Mouse (Mus musculus) left cerebral cortex, postnatal 25 days (tissue): ENCODE data around the gene Dph3. TPM values are rescaled to one million over a fixed set of nuclear protein-coding genes. Genes with fewer than 3 reads are reported as not detected.
"Not testable (repeated sequence)": the region's sequence is repeated elsewhere in the genome, so short reads cannot be mapped to it uniquely, and the experiment has no call there.

Experiments used
- DNase-seq, 2 experiments: peaks; one replicate each; pipeline ENCODE4 v3.0.0; 2022; ENCODE audit warnings: low spot score in 2 of 2, mixed read lengths in 1 of 2
- intact Hi-C: fragments of 180-260 bp; cut with DNase I; formaldehyde crosslinking; loops from one replicate; pipeline ENCODE4 v1.15.1; 2025
- total RNA-seq, 2 experiments: library from RNA; stranded (reverse); gene quantifications; 2 replicates each; pipeline ENCODE4 v1.2.3; 2021

Dph3 gene
- 10 to 100 TPM; 47.2 to 48.4 TPM for total RNA-seq

GRCm38 (mm10) chr14:32085486-32086201 lies at the start of gene Dph3:
Gene Dph3, minus strand, starts transcription at chr14:32085729.
- intact Hi-C loops, result no loop called here
- DNase-seq, result peak; percentile 100

GRCm38 (mm10) chr14:32134293-32134692 lies 48.8 kb upstream of the Dph3 start:
- intact Hi-C loops, result no loop called here

DNA sequence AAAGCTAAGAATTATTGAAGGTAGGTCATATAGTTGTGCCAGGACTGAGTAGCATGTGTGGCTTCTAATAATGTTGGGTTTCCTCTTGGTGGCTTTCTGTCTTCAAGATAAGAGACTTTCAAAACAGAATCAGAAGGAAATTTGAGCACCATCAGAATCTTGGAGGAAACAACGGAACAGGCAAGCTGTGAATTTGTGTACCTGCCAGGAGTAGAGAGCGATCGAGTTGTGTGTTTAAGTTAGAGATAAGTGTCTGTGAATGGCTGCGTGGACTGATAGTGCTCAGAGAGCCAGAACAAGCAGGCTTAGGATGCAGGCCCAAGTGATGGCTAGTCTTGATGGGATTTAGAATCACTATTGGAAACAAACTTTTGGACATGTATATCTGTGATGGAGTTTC lies 46.3 kb upstream of the Dph3 start:
- no peak for DNase-seq
- intact Hi-C loops, result no loop called here

More at GRCm38 (mm10) chr14:32134293-32134692, 48.8 kb upstream of the Dph3 start:
- no peak for DNase-seq

DNA sequence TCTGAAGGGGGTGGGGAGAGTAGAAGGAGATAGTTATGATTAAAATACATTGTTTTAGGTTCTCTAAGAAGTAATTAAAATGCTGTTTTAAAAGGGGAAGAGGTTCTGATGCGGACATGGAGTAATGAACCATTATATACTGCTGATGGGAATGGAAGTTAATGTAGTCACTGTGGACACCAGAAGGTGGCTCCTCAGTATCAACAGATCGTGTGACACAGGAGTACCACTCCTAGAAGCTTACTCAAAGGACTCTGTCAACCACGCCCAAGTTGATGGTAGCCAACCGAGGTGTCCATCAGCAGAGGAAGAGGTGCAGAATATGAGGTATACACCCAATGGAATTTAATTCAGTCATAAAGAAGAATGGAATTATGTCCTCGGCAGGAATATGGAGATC lies 42.9 kb upstream of the Dph3 start:
- intact Hi-C loops, result loop anchor here (5.0 kb wide), 1 partner anchor 64 kb away; no protein-coding TSS in a partner anchor
- DNase-seq, result no peak

GRCm38 (mm10) chr14:32125256-32125655 lies 39.7 kb upstream of the Dph3 start:
- DNase-seq, result not testable (repeated sequence)
- intact Hi-C loops, result loop anchor here (5.0 kb wide), 1 partner anchor 67 kb away; no protein-coding TSS in a partner anchor

GRCm38 (mm10) chr14:32124261-32124660 lies 38.7 kb upstream of the Dph3 start:
- no peak for DNase-seq
- intact Hi-C loops, result no loop called here

DNA sequence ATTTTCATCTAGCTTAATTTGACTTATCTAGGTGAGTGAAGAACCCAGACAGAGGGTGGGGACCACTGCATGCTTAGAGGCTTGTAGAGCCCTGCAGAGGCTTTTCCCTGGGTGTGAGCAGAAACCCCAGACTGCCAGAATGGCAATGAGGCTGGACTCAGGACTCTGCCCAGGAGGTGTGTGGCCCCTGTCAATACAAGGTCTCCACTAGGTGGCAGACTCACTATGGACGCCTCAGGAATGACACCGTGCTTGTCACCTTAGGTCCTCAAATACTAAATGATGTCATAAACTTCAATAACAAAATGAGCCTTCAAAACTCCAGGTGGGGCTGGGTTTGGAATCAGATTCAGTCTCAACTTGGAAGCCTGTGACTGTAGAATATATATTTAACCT lies 36.4 kb upstream of the Dph3 start:
- DNase-seq, result no peak
- intact Hi-C loops, result no loop called here

DNA sequence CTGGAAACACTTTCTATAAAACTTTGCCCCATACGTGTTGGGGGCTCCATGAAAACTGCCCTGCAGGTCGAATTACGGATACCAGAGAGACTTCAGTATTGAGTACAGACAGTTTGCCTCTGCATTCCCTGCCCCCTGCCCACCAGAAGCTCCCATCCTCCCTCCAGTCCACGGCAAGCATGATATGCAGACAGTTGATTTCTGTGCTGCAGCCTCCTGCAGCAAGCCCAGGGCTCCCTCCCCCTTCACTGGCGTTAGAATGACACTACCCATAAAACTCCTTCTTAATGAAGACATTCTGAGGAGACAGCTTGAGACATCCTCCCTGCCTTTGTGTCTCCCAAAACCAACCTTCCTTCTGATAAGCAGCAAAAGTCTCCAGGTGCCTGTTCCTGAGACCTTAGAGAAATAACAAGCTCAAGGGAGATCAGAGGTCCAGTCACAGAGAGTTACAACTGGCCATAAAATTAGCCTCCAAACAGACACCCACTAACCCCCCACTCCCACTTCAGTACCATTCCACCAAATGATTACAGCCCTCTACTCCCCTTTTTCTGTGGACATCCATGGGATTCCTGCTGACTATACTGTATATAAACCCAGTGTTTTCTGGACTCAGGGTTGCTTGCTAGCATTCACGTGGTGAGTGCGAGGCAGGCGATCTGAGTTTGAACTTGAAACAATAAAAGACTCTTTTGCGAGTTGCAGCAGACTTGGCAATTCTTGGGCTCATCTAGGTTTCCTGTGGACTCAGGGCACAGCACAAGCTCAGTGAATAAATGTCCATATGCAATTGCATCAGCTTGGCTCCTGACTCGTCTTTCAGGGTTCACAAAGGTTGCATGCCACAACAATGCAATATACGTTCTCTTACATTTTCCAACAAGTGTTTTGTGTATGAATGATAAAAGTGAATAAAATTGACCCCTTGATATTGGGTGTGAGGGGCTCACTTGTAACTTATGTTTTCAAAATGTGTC lies 35.7 kb upstream of the Dph3 start:
- intact Hi-C loops, result no loop called here
- no peak for DNase-seq

DNA sequence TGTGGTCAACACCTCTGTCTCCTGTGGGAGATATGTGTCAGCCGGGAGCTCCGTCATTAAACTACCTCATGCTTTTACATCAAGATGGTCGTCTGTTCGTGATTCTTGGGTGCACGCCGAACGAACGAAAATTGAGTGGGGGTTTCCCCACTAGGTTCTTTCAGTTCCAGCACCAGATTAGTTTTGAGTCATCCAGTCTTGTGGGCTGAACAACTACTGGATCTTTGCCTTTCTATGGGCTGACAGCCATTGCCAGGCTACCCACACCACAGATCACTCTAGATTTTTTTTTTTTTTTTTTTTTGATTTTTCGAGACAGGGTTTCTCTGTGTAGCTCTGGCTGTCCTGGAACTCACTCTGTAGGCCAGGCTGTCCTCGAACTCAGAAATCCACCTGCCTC lies 26.6 kb upstream of the Dph3 start:
- intact Hi-C loops, DNase-seq: not testable (repeated sequence)

- intact Hi-C loops, result no loop called here
Observed at GRCm38 (mm10) chr14:32106911-32107310, 21.4 kb upstream of the Dph3 start.

GRCm38 (mm10) chr14:32105663-32106062 lies 20.1 kb upstream of the Dph3 start:
- intact Hi-C loops, result no loop called here
- no peak for DNase-seq

More at GRCm38 (mm10) chr14:32106911-32107310, 21.4 kb upstream of the Dph3 start:
- no peak for DNase-seq

DNA sequence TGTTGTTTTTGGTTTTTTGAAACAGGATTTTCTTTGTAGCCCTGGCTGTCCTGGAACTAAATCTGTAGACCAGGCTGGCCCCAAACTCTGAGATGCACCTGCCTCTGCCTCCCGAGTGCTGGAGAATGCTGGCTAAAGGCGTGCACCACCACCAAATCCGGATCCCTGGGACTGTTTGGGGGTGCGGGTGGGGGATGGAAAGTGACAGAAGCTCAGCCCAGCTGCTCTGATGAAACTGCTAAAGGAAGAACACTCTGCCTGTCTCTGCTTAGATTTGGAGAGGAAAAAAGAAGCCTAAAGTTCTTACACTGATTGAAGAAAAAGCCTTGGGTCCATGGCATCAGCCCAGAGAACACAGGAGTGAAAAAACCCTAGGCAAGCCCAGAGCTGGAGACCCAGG lies 18.0 kb upstream of the Dph3 start:
- no peak for DNase-seq
- intact Hi-C loops, result no loop called here

DNA sequence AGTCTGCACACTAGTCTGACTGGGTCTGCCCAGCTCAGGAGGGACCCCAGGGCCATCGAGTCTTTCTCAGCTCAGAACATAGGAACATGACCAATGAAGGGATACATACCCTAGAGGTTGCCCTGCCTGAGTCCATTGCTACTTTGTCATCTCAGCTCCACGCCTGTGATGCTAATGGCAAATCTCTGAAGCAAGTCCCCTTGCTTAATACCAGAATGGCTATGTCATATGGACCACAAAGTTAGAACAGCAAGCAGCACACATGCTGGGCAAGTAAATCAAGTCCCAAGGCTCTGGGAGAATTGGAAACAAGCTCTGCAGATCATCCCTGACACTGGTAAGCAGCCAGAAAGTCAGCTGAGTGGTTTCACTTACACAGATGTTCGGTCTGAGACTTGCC lies 13.4 kb upstream of the Dph3 start:
- DNase-seq, result no peak
- intact Hi-C loops, result no loop called here

DNA sequence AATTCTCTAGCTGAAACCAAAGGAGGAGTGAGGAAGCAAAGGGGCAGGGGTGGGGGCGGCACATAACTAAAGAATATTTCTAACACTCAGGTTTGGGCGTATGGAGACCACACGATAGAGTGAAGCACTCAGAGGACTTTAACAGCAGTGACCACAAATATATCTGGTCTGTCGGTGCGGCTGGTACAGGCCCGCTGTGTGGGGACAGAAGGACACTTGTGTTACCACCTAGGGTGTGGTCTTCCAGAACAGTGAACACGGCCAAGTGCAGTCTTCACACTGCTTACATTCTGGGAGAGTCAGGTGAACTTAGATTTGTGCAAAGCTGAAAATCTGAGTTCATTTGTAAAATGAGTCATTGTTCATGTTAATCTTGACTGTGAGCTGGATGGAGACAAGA lies 12.2 kb upstream of the Dph3 start:
- no peak for DNase-seq
- intact Hi-C loops, result no loop called here

DNA sequence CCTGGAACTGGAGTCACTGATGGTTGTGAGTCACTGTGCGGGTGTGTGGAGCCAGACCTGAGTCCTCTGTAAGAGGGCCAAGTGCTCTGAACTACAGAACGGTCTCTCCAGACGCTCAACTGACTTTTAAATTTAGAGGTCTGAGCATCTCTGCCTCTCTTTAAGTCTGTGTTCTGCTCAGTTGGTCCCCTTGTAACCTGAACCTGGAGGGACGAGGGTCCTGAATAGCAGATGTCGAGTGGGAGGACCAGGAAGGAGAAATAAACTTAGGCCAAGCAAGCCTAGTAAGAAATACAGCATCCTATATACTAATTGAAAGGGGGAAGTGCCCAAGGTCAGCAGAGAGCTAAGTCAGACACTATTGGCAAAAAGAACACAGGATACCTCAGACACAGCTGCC lies 11.2 kb upstream of the Dph3 start:
- intact Hi-C loops, result no loop called here
- DNase-seq, result no peak

GRCm38 (mm10) chr14:32095646-32096045 lies 10.1 kb upstream of the Dph3 start:
- intact Hi-C loops, result no loop called here
- no peak for DNase-seq

DNA sequence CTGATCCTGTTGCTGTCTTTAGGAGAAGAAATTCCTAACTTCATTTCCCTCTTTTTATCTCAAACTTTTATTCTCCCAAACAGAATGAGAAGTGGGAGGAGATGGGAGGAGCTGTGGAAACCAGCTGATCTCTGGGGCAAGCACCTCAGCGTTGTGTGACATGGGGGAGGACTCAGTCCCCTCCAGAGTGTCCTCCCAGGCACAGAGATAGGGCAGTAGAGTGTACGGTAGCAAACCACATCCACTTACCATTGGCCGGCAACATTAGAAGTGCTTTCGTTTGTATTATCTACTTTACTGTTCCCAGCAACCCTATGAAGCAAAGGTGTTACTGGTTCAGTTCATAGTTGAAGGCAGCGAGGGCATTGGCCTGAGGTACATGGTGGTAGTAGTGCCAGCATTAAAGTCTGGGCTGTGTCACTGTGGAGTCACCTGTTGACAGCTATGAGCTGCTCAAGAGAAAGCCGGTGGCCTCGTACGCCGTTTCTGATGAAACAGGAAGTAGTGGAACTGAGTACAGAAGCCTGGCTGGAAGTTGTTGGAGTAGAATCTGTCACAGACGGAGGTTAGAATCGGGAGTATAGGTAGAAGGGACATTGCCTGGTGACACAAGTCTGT lies 8.1 kb upstream of the Dph3 start:
- no peak for DNase-seq
- intact Hi-C loops, result no loop called here

DNA sequence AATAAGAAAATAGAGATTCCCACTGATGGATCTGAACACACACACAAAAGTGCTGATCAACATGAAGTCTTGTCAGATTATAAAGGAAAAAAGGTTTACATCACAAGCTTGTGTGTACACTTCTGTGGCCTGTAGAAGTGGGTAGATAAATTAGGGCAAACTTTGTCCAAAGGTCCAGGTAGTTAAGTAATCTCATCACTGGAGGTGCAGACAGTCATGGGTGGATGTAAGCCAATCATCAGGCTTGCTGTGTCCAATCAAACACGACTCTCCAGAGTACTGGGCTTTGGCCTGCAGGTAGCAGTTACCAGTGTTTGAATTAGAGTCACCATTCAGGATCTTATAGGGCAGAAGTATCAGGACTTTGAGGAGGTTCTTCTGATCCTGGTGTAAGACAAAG lies 7.5 kb upstream of the Dph3 start:
- DNase-seq, result no peak
- intact Hi-C loops, result no loop called here

GRCm38 (mm10) chr14:32091704-32092103 lies 6.2 kb upstream of the Dph3 start:
- intact Hi-C loops, result no loop called here
- no peak for DNase-seq

DNA sequence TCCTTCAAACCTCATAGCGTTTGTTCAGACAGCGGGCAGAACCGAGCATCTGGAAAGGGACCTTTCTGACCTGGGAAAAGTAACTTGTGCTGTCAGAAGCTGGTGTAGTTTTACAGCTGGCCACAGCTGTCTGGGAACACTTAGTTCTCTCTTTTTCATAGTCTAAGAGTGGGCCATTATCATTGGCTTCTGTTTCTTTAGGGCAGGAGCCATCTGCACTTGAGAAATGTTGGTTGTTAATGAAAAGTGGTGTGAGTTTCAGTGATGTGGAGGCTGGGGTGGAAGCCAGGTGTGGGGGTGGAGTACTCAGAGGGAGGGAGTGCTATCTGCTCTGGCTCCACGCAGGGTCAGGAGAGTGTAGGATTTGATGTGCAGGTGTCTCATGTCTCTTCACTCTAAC lies 5.6 kb upstream of the Dph3 start:
- DNase-seq, result no peak
- intact Hi-C loops, result no loop called here
